28 mouse cellular contexts compared by ENCODE assay signal in the genomic region with DNA sequence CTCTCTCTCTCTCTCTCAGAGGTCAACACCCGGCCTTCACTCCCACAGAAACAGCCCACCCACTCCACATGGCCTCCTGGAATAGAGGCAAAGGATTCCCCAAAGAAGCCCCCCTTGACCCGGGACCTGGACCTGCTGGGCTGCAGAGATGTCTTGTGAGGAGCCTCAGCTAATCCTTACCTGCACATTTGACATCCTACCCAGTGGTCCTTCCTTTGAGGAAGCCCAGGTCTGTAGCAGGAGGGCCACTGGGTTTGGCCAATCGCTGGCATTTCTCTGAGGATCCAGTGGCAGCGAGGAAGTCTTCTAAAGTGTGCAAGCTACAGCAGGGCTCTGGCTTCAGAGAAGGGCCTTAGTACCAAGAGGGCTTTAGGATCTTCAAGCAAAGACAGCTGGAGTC. TPM values are rescaled to one million over a fixed set of nuclear protein-coding genes. Genes with fewer than 3 reads are reported as not detected.
A peak's percentile ranks its signal among the peaks of the same experiment; 100 is the strongest.
DNase-seq lines count a peak whose midpoint lies in the region; ATAC-seq and TF ChIP-seq lines count a peak whose summit lies in the region.
"Had no signal": no experiment of that assay in that cellular context is flagged by ENCODE, and none has a peak within 500 bp of the region (broad histone marks: within the 10 kb centered on the region; RNA-seq: fewer than 3 reads in every experiment).

No protein-coding gene starts in this region.

- H3K27ac ChIP-seq in gastrocnemius, adult 2 months, result peak overlapping the region; percentile 59
- H3K27ac ChIP-seq in midbrain, embryonic 10.5 days (replicated peaks), result peak overlapping the region; percentile 14; the same call in 1 of the 2 replicates
- no peak overlapping the region for H3K27ac ChIP-seq in midbrain, postnatal 0 days (ENCODE audit: low read depth, low read length)
- H3K27ac ChIP-seq: embryonic facial prominence, embryonic 10.5 days; embryonic facial prominence, embryonic 12.5 days; forebrain, embryonic 12.5 days had no signal

- TF ChIP-seq POLR2A in myocyte (IDR thresholded peaks at IDR 0.05; ENCODE audit: insufficient read length, low read depth), result no peak

- no peak overlapping the region for H3K4me2 ChIP-seq in midbrain, postnatal 0 days (ENCODE audit: low read depth, low read length, poor library complexity, severe bottlenecking)
- H3K4me2 ChIP-seq in myocyte (ENCODE audit: low read depth), result peak overlapping the region; percentile 72
- H3K4me2 ChIP-seq: embryonic facial prominence, embryonic 12.5 days; forebrain, embryonic 12.5 days had no signal

- no peak for ATAC-seq in midbrain, postnatal 0 days (ENCODE audit: low FRiP score)
- ATAC-seq in frontal cortex, adult (ENCODE audit: low TSS enrichment), result no peak
- ATAC-seq: CD4-positive, CD25-positive, alpha-beta regulatory T cell, adult 4 months; forebrain, embryonic 14.5 days; forebrain, embryonic 16.5 days had no signal

- peaks cover 26% of the 10 kb centered on the region for H3K4me1 ChIP-seq in midbrain, embryonic 10.5 days
- H3K4me1 ChIP-seq in midbrain, postnatal 0 days (ENCODE audit: insufficient read depth, low read length), result no peaks in the 10 kb centered on the region
- H3K4me1 ChIP-seq: embryonic facial prominence, embryonic 12.5 days had no signal

- no peaks in the 10 kb centered on the region for H3K9me3 ChIP-seq in midbrain, embryonic 10.5 days (replicated peaks)
- no peaks in the 10 kb centered on the region for H3K9me3 ChIP-seq in midbrain, postnatal 0 days (ENCODE audit: low read length)
- H3K9me3 ChIP-seq: embryonic facial prominence, embryonic 10.5 days; embryonic facial prominence, embryonic 12.5 days; forebrain, embryonic 10.5 days; forebrain, embryonic 12.5 days had no signal

- DNase-seq in gastrocnemius, adult 2 months, result no peak
- no peak for DNase-seq in gastrocnemius, adult 8-10 months (ENCODE audit: low spot score in 2 of 2)
- DNase-seq in midbrain, embryonic 10.5 days (ENCODE audit: low spot score), result no peak
- DNase-seq in midbrain, postnatal 0 days (ENCODE audit: low spot score), result no peak
- DNase-seq in NIH3T3 (ENCODE audit: low read depth), result peak; percentile 41
- DNase-seq in layer of hippocampus, postnatal 14 days (ENCODE audit: low spot score in 2 of 2), result no peak
- DNase-seq: cerebellum, adult 11-12 months; cerebellum, adult 2 months; cerebellum, adult 9-10 months; cerebellum, postnatal 10 days; cerebellum, postnatal 25 days had no signal

- H3K36me3 ChIP-seq in midbrain, embryonic 10.5 days, result no peaks in the 10 kb centered on the region
- no peaks in the 10 kb centered on the region for H3K36me3 ChIP-seq in midbrain, postnatal 0 days (ENCODE audit: insufficient read depth, low read length)
- H3K36me3 ChIP-seq in myocyte (ENCODE audit: control insufficient read depth, insufficient read depth), result no peaks in the 10 kb centered on the region
- H3K36me3 ChIP-seq: embryonic facial prominence, embryonic 10.5 days; embryonic facial prominence, embryonic 12.5 days; forebrain, embryonic 10.5 days; forebrain, embryonic 12.5 days; G1E had no signal

- H3K9ac ChIP-seq in midbrain, postnatal 0 days (replicated peaks; ENCODE audit: low read length, poor library complexity, severe bottlenecking), result no peak overlapping the region
- H3K9ac ChIP-seq: embryonic facial prominence, embryonic 12.5 days; forebrain, embryonic 12.5 days had no signal

- no peak overlapping the region for H3ac ChIP-seq in myocyte (ENCODE audit: control insufficient read depth, insufficient read length)

- no peaks in the 10 kb centered on the region for H3K27me3 ChIP-seq in midbrain, embryonic 10.5 days (ENCODE audit: low read depth, poor library complexity, severe bottlenecking)
- no peaks in the 10 kb centered on the region for H3K27me3 ChIP-seq in midbrain, postnatal 0 days (ENCODE audit: insufficient read depth, low read length)
- H3K27me3 ChIP-seq in myocyte (ENCODE audit: control insufficient read depth, insufficient read depth, insufficient read length), result no peaks in the 10 kb centered on the region
- H3K27me3 ChIP-seq: CH12.LX; embryonic facial prominence, embryonic 12.5 days had no signal

- H3K79me2 ChIP-seq in myocyte (ENCODE audit: control insufficient read depth, insufficient read depth), result no peaks in the 10 kb centered on the region

- intact Hi-C loops in gastrocnemius, adult 2 months (cut with DNase I), result no loop called here

- TF ChIP-seq CTCF in gastrocnemius, adult 2 months (IDR thresholded peaks at IDR 0.05), result no peak
- no peak for TF ChIP-seq CTCF in midbrain, postnatal 0 days (IDR thresholded peaks at IDR 0.05)

- WGBS in midbrain, embryonic 10.5 days, result 89% methylated on average over 4 of the region's 4 CpGs
- 84% methylated on average over 4 of the region's 4 CpGs for WGBS in midbrain, postnatal 0 days

- no peak overlapping the region for H3K4me3 ChIP-seq in gastrocnemius, adult 2 months
- H3K4me3 ChIP-seq in midbrain, embryonic 10.5 days, result no peak overlapping the region
- H3K4me3 ChIP-seq in midbrain, postnatal 0 days (ENCODE audit: low read depth, low read length), result no peak overlapping the region
- no peak overlapping the region for H3K4me3 ChIP-seq in myocyte
- H3K4me3 ChIP-seq: embryonic facial prominence, embryonic 10.5 days; embryonic facial prominence, embryonic 12.5 days; erythroblast, embryonic 14.5 days; forebrain, embryonic 10.5 days; forebrain, embryonic 12.5 days had no signal

TF ChIP-seq in myocyte, 11 proteins besides CTCF, POLR2A, EP300 and RAD21:
- TF ChIP-seq USF1 (IDR thresholded peaks at IDR 0.05; ENCODE audit: low read depth) (no peak), TCF3 (IDR thresholded peaks at IDR 0.05; ENCODE audit: insufficient read length, low read depth) (no peak), MAX (IDR thresholded peaks at IDR 0.05; ENCODE audit: low read depth) (no peak), MYOD1 (IDR thresholded peaks at IDR 0.05; ENCODE audit: control insufficient read depth in 1 of 3, insufficient read length in 2 of 3, low read depth in 2 of 3) (no peak), CEBPB (IDR thresholded peaks at IDR 0.05; ENCODE audit: insufficient read depth, poor library complexity, severe bottlenecking) (no peak), MYOG (IDR thresholded peaks at IDR 0.05; ENCODE audit: control insufficient read depth in 1 of 3, insufficient read depth in 1 of 3, insufficient read length in 2 of 3, low read depth in 2 of 3) (no peak), E2F4 (IDR thresholded peaks at IDR 0.05; ENCODE audit: insufficient read depth) (no peak), REST (IDR thresholded peaks at IDR 0.05; ENCODE audit: insufficient read depth, insufficient read length) (no peak), POLR2AphosphoS2 (IDR thresholded peaks at IDR 0.05; ENCODE audit: insufficient read length, low read depth) (no peak), SRF (IDR thresholded peaks at IDR 0.05; ENCODE audit: control insufficient read depth, insufficient read length, low read depth) (no peak), TCF12 (IDR thresholded peaks at IDR 0.05; ENCODE audit: insufficient read depth, poor library complexity, severe bottlenecking) (no peak)

RNA-seq across cellular contexts. Expression of a gene that starts 48.0 kb away (rescaled TPM):
- total RNA-seq in gastrocnemius, adult 2 months (2021), result not detected
- total RNA-seq in gastrocnemius, adult 8-10 months (2022), result not detected
- not detected in 2 replicates for polyA plus RNA-seq in midbrain, embryonic 10.5 days (2016; fragmentation: Nextera tagmentation; extraction: Ambion mirVana)
- total RNA-seq in midbrain, postnatal 0 days (2014; rRNA removed), result not detected in 2 replicates
- not detected in 2 replicates for polyA plus RNA-seq in midbrain, postnatal 0 days (2015; fragmentation: Nextera tagmentation; extraction: Ambion mirVana)
- polyA plus RNA-seq in myocyte (2012; fragmentation: generic; extraction: Trizol), result not detected
- not detected for total RNA-seq in layer of hippocampus, postnatal 14 days (2021)
- total RNA-seq: adrenal gland, adult 2 months; adrenal gland, postnatal 10 days; adrenal gland, postnatal 36 days; CH12.LX; G1E had no signal
- polyA plus RNA-seq: adrenal gland, adult 2 months; CD4-positive, CD25-positive, alpha-beta regulatory T cell, adult 4 months; cortical plate, adult 2 months; embryonic facial prominence, embryonic 10.5 days; embryonic facial prominence, embryonic 12.5 days; embryonic facial prominence, embryonic 14.5 days; erythroblast, embryonic 14.5 days; forebrain, embryonic 10.5 days; forebrain, embryonic 12.5 days; forebrain, embryonic 14.5 days; forebrain, embryonic 16.5 days; G1E had no signal
